ENCODE assay signal across 11 mouse cellular contexts in genomic region chr2:105689771-105690639, GRCm38 (mm10). TPM values are rescaled to one million over a fixed set of nuclear protein-coding genes. Genes with fewer than 3 reads are reported as not detected.
DNase-seq lines count a peak whose midpoint lies in the region; ATAC-seq and TF ChIP-seq lines count a peak whose summit lies in the region.
"Had no signal": no experiment of that assay in that cellular context is flagged by ENCODE, and none has a peak within 500 bp of the region (broad histone marks: within the 10 kb centered on the region; RNA-seq: fewer than 3 reads in every experiment).

No protein-coding gene starts in this region.

- H3K36me3 ChIP-seq in embryonic facial prominence, embryonic 14.5 days (ENCODE audit: control insufficient read depth, insufficient read depth, low read length) = no peaks in the 10 kb centered on the region
- no peaks in the 10 kb centered on the region for H3K36me3 ChIP-seq in limb, embryonic 10.5 days

- no peak for DNase-seq in layer of hippocampus, adult 2 months (ENCODE audit: low spot score in 2 of 2)
- no peak for DNase-seq in layer of hippocampus, postnatal 14 days (ENCODE audit: low spot score in 2 of 2)
- DNase-seq in embryonic facial prominence, embryonic 14.5 days (ENCODE audit: low spot score) = no peak
- DNase-seq in limb, embryonic 10.5 days (ENCODE audit: low spot score) = peak; percentile 56
- DNase-seq in retina, postnatal 1 day = peak; percentile 87
- DNase-seq in yolk sac, embryonic 10.5 days (ENCODE audit: low spot score) = no peak
- DNase-seq in T-cell, adult 2 months (ENCODE audit: low spot score) = no peak
- no peak for DNase-seq in urinary bladder, postnatal 10 days (ENCODE audit: low spot score)
- DNase-seq: liver, postnatal 0 days had no signal

- H3K4me3 ChIP-seq in layer of hippocampus, adult 2 months = peak overlapping the region; percentile 43
- H3K4me3 ChIP-seq in embryonic facial prominence, embryonic 14.5 days (ENCODE audit: low read depth, low read length) = 0 out of 2 replicates have a peak overlapping the region, but pooled peaks have one; percentile 12
- H3K4me3 ChIP-seq in limb, embryonic 10.5 days = peak overlapping the region; percentile 34

- H3K27ac ChIP-seq in layer of hippocampus, adult 2 months = peak overlapping the region; percentile 59
- no peak overlapping the region for H3K27ac ChIP-seq in embryonic facial prominence, embryonic 14.5 days (replicated peaks; ENCODE audit: low read depth, low read length)
- no peak overlapping the region for H3K27ac ChIP-seq in limb, embryonic 10.5 days
- H3K27ac ChIP-seq: kidney, postnatal 0 days; stomach, postnatal 0 days had no signal

- TF ChIP-seq CTCF in layer of hippocampus, adult 2 months (conservative IDR thresholded peaks at IDR 0.05) = no peak

- no peak overlapping the region for H3K9ac ChIP-seq in embryonic facial prominence, embryonic 14.5 days (ENCODE audit: low read depth, low read length)
- H3K9ac ChIP-seq: liver, postnatal 0 days had no signal

- WGBS in embryonic facial prominence, embryonic 14.5 days = 5% methylated on average over 28 of the region's 28 CpGs
- 1% methylated on average over 28 of the region's 28 CpGs for WGBS in limb, embryonic 10.5 days

- H3K4me1 ChIP-seq in embryonic facial prominence, embryonic 14.5 days (ENCODE audit: control insufficient read depth, insufficient read depth, low read length) = no peaks in the 10 kb centered on the region
- peaks cover 31% of the 10 kb centered on the region for H3K4me1 ChIP-seq in limb, embryonic 10.5 days

- peak; percentile 37; the same call in 1 of the 2 replicates for ATAC-seq in embryonic facial prominence, embryonic 14.5 days (ENCODE audit: low read depth)
- ATAC-seq: liver, postnatal 0 days had no signal

- no peaks in the 10 kb centered on the region for H3K9me3 ChIP-seq in embryonic facial prominence, embryonic 14.5 days (ENCODE audit: control insufficient read depth, low read length)
- H3K9me3 ChIP-seq in limb, embryonic 10.5 days (replicated peaks) = no peaks in the 10 kb centered on the region

- peaks cover 80% of the 10 kb centered on the region for H3K27me3 ChIP-seq in embryonic facial prominence, embryonic 14.5 days (replicated peaks; ENCODE audit: control insufficient read depth, insufficient read depth, low read length)
- peaks cover 89% of the 10 kb centered on the region for H3K27me3 ChIP-seq in limb, embryonic 10.5 days (ENCODE audit: low read depth, poor library complexity, severe bottlenecking)

- no peak overlapping the region; the same call in 1 of the 2 replicates for H3K4me2 ChIP-seq in embryonic facial prominence, embryonic 14.5 days (ENCODE audit: low read depth, low read length)

RNA-seq across cellular contexts. Expression of gene Pax6, which starts 21.3 kb away (rescaled TPM):
- total RNA-seq in layer of hippocampus, adult 2 months (2021) = 10 to 100 TPM; 10.5 to 13.5 TPM
- total RNA-seq in layer of hippocampus, postnatal 14 days (2021) = 10 to 100 TPM; 11.1 to 11.2 TPM
- polyA plus RNA-seq in embryonic facial prominence, embryonic 14.5 days (2014; fragmentation: Nextera tagmentation; extraction: Ambion mirVana) = 1.8 and 2.6 TPM in 2 replicates
- polyA plus RNA-seq in limb, embryonic 10.5 days (2016; fragmentation: Nextera tagmentation; extraction: Ambion mirVana) = 0.09 and 0.15 TPM in 2 replicates
- polyA plus RNA-seq: liver, postnatal 0 days had no signal

Comparison
In these comparisons a context has a peak if more than half of its experiments do, and no peak if none do; other contexts are left out.
1. DNase-seq: peak in limb, embryonic 10.5 days (single experiment) and retina, postnatal 1 day (single experiment); none in layer of hippocampus, adult 2 months (0 of 2), layer of hippocampus, postnatal 14 days (0 of 2), embryonic facial prominence, embryonic 14.5 days (single experiment), yolk sac, embryonic 10.5 days (single experiment), T-cell, adult 2 months (single experiment) and urinary bladder, postnatal 10 days (single experiment).
2. Peak in every context shown above with its lines, with median percentiles within 50 percentile points of each other: H3K4me3 ChIP-seq.